Mouse (Mus musculus): ENCODE results near the gene Acot8. TPM values are rescaled to one million over a fixed set of nuclear protein-coding genes. Genes with fewer than 3 reads are reported as not detected.

Gene Acot8
- polyA plus RNA-seq, 1 experiment, result 29.7 TPM

- TF ChIP-seq CTCF (IDR thresholded peaks at IDR 0.05; ENCODE audit: borderline replicate concordance, extremely low read depth, insufficient read depth, insufficient read length), result no peak
- TF ChIP-seq POLR2A (IDR thresholded peaks at IDR 0.05; ENCODE audit: borderline replicate concordance, extremely low read depth, insufficient read depth, insufficient read length, poor library complexity, severe bottlenecking), result no peak
- DNase-seq (ENCODE audit: low read depth), result no peak
Observed at GRCm38 (mm10) chr2:164790451-164790850, 14.2 kb downstream of the Acot8 start.

- TF ChIP-seq POLR2A (IDR thresholded peaks at IDR 0.05; ENCODE audit: borderline replicate concordance, extremely low read depth, insufficient read depth, insufficient read length, poor library complexity, severe bottlenecking) (no peak), CTCF (IDR thresholded peaks at IDR 0.05; ENCODE audit: borderline replicate concordance, extremely low read depth, insufficient read depth, insufficient read length) (no peak)
- DNase-seq (ENCODE audit: low read depth), result no peak
Observed at GRCm38 (mm10) chr2:164788411-164788810, 16.3 kb downstream of the Acot8 start.

- DNase-seq (ENCODE audit: low read depth), result no peak
- no peak for TF ChIP-seq CTCF (IDR thresholded peaks at IDR 0.05; ENCODE audit: borderline replicate concordance, extremely low read depth, insufficient read depth, insufficient read length)
- TF ChIP-seq POLR2A (IDR thresholded peaks at IDR 0.05; ENCODE audit: borderline replicate concordance, extremely low read depth, insufficient read depth, insufficient read length, poor library complexity, severe bottlenecking), result no peak
Observed at GRCm38 (mm10) chr2:164787779-164788178, 16.9 kb downstream of the Acot8 start.

GRCm38 (mm10) chr2:164787032-164787431 lies 17.6 kb downstream of the Acot8 start:
- DNase-seq (ENCODE audit: low read depth), result no peak

GRCm38 (mm10) chr2:164786388-164786885 lies 18.2 kb downstream of the Acot8 start:
- peak; percentile 26 for DNase-seq (ENCODE audit: low read depth)
- TF ChIP-seq CTCF (IDR thresholded peaks at IDR 0.05; ENCODE audit: borderline replicate concordance, extremely low read depth, insufficient read depth, insufficient read length), result no peak
- TF ChIP-seq POLR2A (IDR thresholded peaks at IDR 0.05; ENCODE audit: borderline replicate concordance, extremely low read depth, insufficient read depth, insufficient read length, poor library complexity, severe bottlenecking), result no peak

More at GRCm38 (mm10) chr2:164787032-164787431, 17.6 kb downstream of the Acot8 start:
- TF ChIP-seq CTCF (IDR thresholded peaks at IDR 0.05; ENCODE audit: borderline replicate concordance, extremely low read depth, insufficient read depth, insufficient read length) (no peak), POLR2A (IDR thresholded peaks at IDR 0.05; ENCODE audit: borderline replicate concordance, extremely low read depth, insufficient read depth, insufficient read length, poor library complexity, severe bottlenecking) (no peak)

- TF ChIP-seq POLR2A (IDR thresholded peaks at IDR 0.05; ENCODE audit: borderline replicate concordance, extremely low read depth, insufficient read depth, insufficient read length, poor library complexity, severe bottlenecking) (peak; percentile 36; the same call in 1 of the 2 replicates), CTCF (IDR thresholded peaks at IDR 0.05; ENCODE audit: borderline replicate concordance, extremely low read depth, insufficient read depth, insufficient read length) (peak; percentile 9; the same call in 1 of the 2 replicates)
- DNase-seq (ENCODE audit: low read depth), result peak; percentile 92
Observed at GRCm38 (mm10) chr2:164785481-164786387, 18.9 kb downstream of the Acot8 start, which contains the start of gene Snx21. Snx21 (plus strand) TSS chr2:164785823.

- DNase-seq (ENCODE audit: low read depth), result no peak
- TF ChIP-seq POLR2A (IDR thresholded peaks at IDR 0.05; ENCODE audit: borderline replicate concordance, extremely low read depth, insufficient read depth, insufficient read length, poor library complexity, severe bottlenecking) (no peak), CTCF (IDR thresholded peaks at IDR 0.05; ENCODE audit: borderline replicate concordance, extremely low read depth, insufficient read depth, insufficient read length) (no peak)
Observed at GRCm38 (mm10) chr2:164784869-164785420, 19.7 kb downstream of the Acot8 start.

- no peak for TF ChIP-seq POLR2A (IDR thresholded peaks at IDR 0.05; ENCODE audit: borderline replicate concordance, extremely low read depth, insufficient read depth, insufficient read length, poor library complexity, severe bottlenecking)
- peak; percentile 24; the same call in 1 of the 2 replicates for TF ChIP-seq CTCF (IDR thresholded peaks at IDR 0.05; ENCODE audit: borderline replicate concordance, extremely low read depth, insufficient read depth, insufficient read length)
- DNase-seq (ENCODE audit: low read depth), result peak; percentile 23
Observed at GRCm38 (mm10) chr2:164783926-164784581, 20.6 kb downstream of the Acot8 start.

GRCm38 (mm10) chr2:164781876-164782275 lies 22.8 kb downstream of the Acot8 start:
- TF ChIP-seq POLR2A (IDR thresholded peaks at IDR 0.05; ENCODE audit: borderline replicate concordance, extremely low read depth, insufficient read depth, insufficient read length, poor library complexity, severe bottlenecking) (no peak), CTCF (IDR thresholded peaks at IDR 0.05; ENCODE audit: borderline replicate concordance, extremely low read depth, insufficient read depth, insufficient read length) (no peak)
- DNase-seq (ENCODE audit: low read depth), result no peak

- no peak for DNase-seq (ENCODE audit: low read depth)
- TF ChIP-seq CTCF (IDR thresholded peaks at IDR 0.05; ENCODE audit: borderline replicate concordance, extremely low read depth, insufficient read depth, insufficient read length) (no peak), POLR2A (IDR thresholded peaks at IDR 0.05; ENCODE audit: borderline replicate concordance, extremely low read depth, insufficient read depth, insufficient read length, poor library complexity, severe bottlenecking) (no peak)
Observed at GRCm38 (mm10) chr2:164779481-164780086, 25.1 kb downstream of the Acot8 start, which contains the start of gene Tnnc2. Tnnc2 (minus strand) TSS chr2:164779967.

Data from brain, embryonic 14.5 days (tissue).